Mouse (Mus musculus): ENCODE measurements around the gene Bcl2l15. TPM values are rescaled to one million over a fixed set of nuclear protein-coding genes. Genes with fewer than 3 reads are reported as not detected.

Gene Bcl2l15
- polyA plus RNA-seq, 1 experiment from 2014 or later: 0.20 TPM

DNA sequence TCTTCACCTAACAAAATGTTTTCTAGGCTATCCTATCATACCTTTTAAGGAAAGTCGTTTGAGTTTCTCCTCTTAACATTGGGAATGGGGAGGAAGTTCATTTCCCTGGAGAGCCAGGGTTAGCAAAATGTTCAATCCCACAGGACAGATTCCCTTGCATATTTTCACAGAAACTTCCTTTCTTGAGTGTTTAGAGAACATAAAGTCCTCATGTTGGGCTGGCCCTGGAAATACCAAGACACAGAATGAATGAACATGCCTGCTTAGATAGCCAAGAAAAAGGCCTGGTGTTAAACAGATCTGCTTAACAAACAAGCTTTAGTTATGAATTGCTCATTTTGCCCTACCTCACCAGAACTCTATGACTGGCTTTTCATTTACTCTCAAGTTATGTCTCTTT, 39.8 kb upstream of the Bcl2l15 start:
- Histone ChIP-seq H3K9ac (ENCODE audit: low read length) (no peak overlapping the region), H3K9me3 (ENCODE audit: control insufficient read depth, low read length) (no peaks in the 10 kb centered on the region), H3K27me3 (ENCODE audit: control insufficient read depth, insufficient read depth, low read length) (no peaks in the 10 kb centered on the region), H3K36me3 (ENCODE audit: control insufficient read depth, insufficient read depth, low read length) (no peaks in the 10 kb centered on the region), H3K4me2 (no peak overlapping the region), H3K27ac (ENCODE audit: low read depth, low read length) (no peak overlapping the region), H3K4me1 (ENCODE audit: control insufficient read depth, insufficient read depth, low read length) (peaks cover 9% of the 10 kb centered on the region), H3K4me3 (ENCODE audit: low read depth, low read length) (no peak overlapping the region)
- no peak for ATAC-seq (ENCODE audit: low FRiP score)
- DNase-seq (ENCODE audit: low spot score, missing footprints): no peak
- 74% methylated on average over 1 of the region's 1 CpGs for WGBS

DNA sequence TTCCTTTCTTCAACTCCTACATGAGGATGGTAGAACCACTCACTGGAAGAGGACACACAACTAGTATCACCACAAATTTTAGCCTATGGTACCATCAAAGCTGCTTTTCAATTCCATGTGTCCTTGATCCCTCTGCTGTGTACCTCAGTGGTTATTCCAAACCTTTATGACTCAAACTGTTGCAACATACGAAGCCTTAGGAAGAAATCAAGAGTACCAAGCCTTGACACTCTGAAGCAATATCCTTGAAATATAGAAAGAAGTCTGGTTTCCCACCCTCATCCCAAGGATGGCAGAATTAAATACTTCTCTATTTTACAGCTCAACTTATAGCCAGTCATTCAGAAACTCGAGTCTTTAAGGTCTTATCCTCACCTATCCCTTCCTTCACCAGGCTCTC, 36.0 kb upstream of the Bcl2l15 start:
- no peak overlapping the region for H3K27ac ChIP-seq (ENCODE audit: low read depth, low read length)
- 0 out of 2 replicates have a peak, but pooled peaks cover 3% of the 10 kb centered on the region for H3K4me1 ChIP-seq (ENCODE audit: control insufficient read depth, insufficient read depth, low read length)
- no peak for DNase-seq (ENCODE audit: low spot score, missing footprints)
- H3K9me3 ChIP-seq (ENCODE audit: control insufficient read depth, low read length): no peaks in the 10 kb centered on the region
- WGBS: 66% methylated on average over 2 of the region's 2 CpGs
- H3K27me3 ChIP-seq (ENCODE audit: control insufficient read depth, insufficient read depth, low read length): no peaks in the 10 kb centered on the region
- H3K36me3 ChIP-seq (ENCODE audit: control insufficient read depth, insufficient read depth, low read length): no peaks in the 10 kb centered on the region
- no peak for ATAC-seq (ENCODE audit: low FRiP score)
- no peak overlapping the region for H3K4me2 ChIP-seq
- no peak overlapping the region for H3K9ac ChIP-seq (ENCODE audit: low read length)
- no peak overlapping the region for H3K4me3 ChIP-seq (ENCODE audit: low read depth, low read length)

DNA sequence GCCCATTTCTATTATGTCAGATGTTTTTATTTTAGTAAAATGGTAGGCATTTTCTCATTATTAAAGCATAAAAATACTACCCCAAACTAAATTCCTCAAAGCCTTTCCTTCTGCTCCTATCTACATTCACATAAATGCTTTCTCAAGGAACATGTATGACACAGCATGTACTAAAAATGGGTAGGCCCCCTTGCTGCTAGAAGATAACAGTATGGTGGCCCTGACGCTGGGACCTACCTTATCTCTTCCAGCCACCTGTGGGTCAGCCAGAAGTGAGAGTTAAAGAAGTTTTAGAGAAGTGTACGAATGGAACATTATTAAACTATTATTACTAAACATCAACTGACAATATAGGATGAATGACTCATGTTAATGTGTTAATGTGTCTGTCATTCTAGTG, 32.9 kb upstream of the Bcl2l15 start:
- ATAC-seq (ENCODE audit: low FRiP score): no peak
- Histone ChIP-seq H3K9me3 (ENCODE audit: control insufficient read depth, low read length) (no peaks in the 10 kb centered on the region), H3K27me3 (ENCODE audit: control insufficient read depth, insufficient read depth, low read length) (no peaks in the 10 kb centered on the region), H3K9ac (ENCODE audit: low read length) (no peak overlapping the region), H3K4me1 (ENCODE audit: control insufficient read depth, insufficient read depth, low read length) (no peaks in the 10 kb centered on the region), H3K27ac (ENCODE audit: low read depth, low read length) (no peak overlapping the region), H3K4me3 (ENCODE audit: low read depth, low read length) (no peak overlapping the region), H3K4me2 (no peak overlapping the region), H3K36me3 (ENCODE audit: control insufficient read depth, insufficient read depth, low read length) (peaks cover 7% of the 10 kb centered on the region; the same call in 1 of the 2 replicates)
- no peak for DNase-seq (ENCODE audit: low spot score, missing footprints)
- WGBS: 82% methylated on average over 2 of the region's 2 CpGs

DNA sequence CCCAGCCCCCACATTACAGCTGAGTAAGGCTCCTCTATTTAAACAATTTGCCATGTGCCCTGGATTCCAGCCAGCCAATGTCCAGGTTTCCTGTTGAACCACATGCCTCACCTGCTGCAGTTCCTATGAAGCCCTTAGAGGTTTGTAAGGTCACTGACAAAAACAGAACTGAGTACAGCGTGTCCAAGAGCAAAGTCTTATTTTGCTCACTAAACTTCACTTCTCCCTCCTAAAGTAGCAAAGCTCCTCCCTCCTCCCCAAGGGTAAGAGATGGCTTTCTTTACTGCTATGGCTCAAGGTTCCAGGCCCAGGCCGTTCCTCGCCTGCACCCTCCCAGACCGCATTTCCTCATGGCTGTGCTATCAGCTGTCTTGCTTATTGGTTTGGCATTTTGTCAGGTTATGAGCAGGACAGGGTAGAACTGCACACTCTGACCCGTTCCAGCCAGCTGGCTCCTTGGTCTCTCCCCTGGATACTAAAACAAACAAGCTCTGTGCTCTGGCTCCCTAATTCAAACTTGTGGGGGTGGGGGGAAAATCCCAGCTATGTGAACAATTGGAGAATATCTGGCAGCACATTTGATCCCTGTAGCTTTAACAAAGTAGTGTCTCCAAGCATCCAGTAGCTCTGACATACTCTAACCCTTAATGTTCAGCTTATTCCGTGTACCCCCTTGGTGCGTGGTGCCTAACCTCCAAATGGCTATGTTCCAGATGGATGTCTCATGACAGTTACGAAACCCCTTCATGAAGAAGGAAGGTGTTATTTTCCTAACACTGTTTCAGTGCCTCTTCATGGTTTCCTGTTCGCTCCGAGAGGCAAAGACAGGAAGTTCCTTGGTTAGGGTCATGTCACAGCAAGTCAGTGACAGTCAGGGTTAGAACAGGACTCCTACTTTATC, 30.5 kb upstream of the Bcl2l15 start:
- no peak overlapping the region for H3K27ac ChIP-seq (ENCODE audit: low read depth, low read length)
- peaks cover 9% of the 10 kb centered on the region for H3K36me3 ChIP-seq (ENCODE audit: control insufficient read depth, insufficient read depth, low read length)

DNA sequence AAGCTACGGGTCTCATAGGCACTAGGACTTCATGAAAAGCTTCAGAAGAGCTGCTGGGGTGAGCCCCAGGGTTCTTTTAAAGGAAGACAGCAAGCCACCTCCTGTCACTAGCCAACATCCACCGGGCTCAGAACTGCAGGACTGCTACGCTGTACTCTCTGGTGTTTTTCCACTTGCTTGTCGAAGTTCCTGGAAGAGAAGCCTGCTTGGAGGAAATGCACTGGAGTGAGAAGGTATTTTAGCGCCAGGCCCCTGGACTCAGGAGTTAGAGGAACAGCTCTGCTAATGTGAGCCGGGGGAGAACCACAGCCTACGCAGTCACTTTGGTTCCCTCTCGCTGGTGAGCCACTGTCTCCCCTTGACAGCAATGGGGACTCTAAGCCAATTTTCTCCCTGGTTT, 29.5 kb upstream of the Bcl2l15 start:
- H3K9me3 ChIP-seq (ENCODE audit: control insufficient read depth, low read length): no peaks in the 10 kb centered on the region
- no peaks in the 10 kb centered on the region for H3K4me1 ChIP-seq (ENCODE audit: control insufficient read depth, insufficient read depth, low read length)
- H3K9ac ChIP-seq (ENCODE audit: low read length): no peak overlapping the region
- WGBS: 87% methylated on average over 8 of the region's 8 CpGs
- H3K4me3 ChIP-seq (ENCODE audit: low read depth, low read length): no peak overlapping the region
- DNase-seq (ENCODE audit: low spot score, missing footprints) (no peak), ATAC-seq (ENCODE audit: low FRiP score) (no peak)
- no peaks in the 10 kb centered on the region for H3K27me3 ChIP-seq (ENCODE audit: control insufficient read depth, insufficient read depth, low read length)
- no peak overlapping the region for H3K4me2 ChIP-seq
- peaks cover 11% of the 10 kb centered on the region for H3K36me3 ChIP-seq (ENCODE audit: control insufficient read depth, insufficient read depth, low read length)
- H3K27ac ChIP-seq (ENCODE audit: low read depth, low read length): no peak overlapping the region

More for the DNA sequence above, 30.5 kb upstream of the Bcl2l15 start:
- Histone ChIP-seq H3K4me3 (ENCODE audit: low read depth, low read length) (no peak overlapping the region), H3K9me3 (ENCODE audit: control insufficient read depth, low read length) (no peaks in the 10 kb centered on the region), H3K4me2 (no peak overlapping the region), H3K27me3 (ENCODE audit: control insufficient read depth, insufficient read depth, low read length) (no peaks in the 10 kb centered on the region), H3K4me1 (ENCODE audit: control insufficient read depth, insufficient read depth, low read length) (no peaks in the 10 kb centered on the region), H3K9ac (ENCODE audit: low read length) (no peak overlapping the region)
- DNase-seq (ENCODE audit: low spot score, missing footprints) (no peak), ATAC-seq (ENCODE audit: low FRiP score) (no peak)
- 79% methylated on average over 10 of the region's 10 CpGs for WGBS

DNA sequence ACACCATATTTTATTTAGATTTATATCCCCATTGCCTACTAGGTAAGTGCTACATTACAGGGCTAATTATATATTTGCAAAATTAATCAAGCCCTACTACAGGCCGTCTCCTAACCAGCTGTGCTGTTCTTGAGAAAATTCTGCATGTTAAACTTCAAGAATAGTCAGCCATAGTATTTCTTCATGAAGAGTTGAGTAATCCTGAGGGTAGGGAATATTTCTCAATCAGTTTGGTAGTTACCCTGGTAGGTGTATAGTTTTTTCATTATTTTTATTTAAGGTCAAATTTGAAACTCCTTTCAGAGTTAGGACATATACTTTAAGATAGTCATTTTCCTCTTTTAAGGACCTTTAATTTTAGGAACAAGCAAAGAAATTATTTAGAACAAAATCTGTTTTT, 26.7 kb upstream of the Bcl2l15 start:
- ATAC-seq (ENCODE audit: low FRiP score): no peak
- H3K4me2 ChIP-seq: no peak overlapping the region

DNA sequence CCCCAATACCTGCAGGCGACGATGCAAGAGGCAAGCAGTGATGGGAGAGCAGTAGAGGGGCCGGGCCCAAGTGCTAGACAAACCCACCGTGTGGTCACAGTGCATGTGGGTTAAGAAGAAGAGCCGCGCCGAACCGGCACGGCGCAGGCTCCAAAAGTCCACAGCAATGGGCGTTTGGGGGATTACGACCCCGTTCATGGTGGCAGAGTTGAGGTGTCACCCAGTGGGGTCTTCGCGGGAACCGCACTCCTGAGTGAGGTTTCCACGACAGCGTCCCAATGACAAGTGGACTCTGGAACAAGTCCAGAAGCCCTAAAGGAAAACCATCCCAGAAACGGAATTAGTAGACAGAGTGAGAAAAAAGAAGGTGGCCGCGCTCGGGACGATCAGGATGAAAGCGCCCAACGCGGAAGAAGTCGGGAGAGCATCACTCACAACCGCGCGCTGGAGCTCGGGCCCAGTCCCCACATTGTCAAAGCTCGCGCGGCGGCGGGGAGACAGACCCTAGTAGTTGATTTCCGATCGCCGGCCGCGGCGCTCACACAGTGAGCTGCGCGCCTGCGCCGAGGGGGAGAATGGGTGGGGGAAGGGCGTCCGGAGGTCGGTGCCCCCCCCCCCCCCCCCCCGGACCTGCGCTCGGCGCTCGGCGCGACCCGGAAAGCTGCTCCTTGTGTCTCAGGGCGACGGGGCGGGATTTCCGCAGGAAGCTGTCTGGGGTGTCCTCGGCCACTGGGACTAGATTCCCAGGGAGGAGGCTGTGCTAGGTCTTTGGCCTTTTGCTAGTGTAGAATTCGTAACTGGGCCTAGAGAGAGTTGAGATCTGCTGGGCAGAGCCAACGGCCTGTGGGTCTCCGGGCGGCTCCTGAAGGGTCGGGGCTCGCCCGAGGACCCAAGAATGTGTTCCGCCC, 23.3 kb upstream of the Bcl2l15 start, which contains the start of the genes Dclre1b, Ap4b1 and Gm43064:
Gene Dclre1b (minus strand): TSS at position 554 of the 908 bp plus-strand sequence.
Gene Ap4b1 (plus strand): TSS at position 630 of the 908 bp plus-strand sequence.
Gene Gm43064 (plus strand): TSS at position 683 of the 908 bp plus-strand sequence.
- ATAC-seq (ENCODE audit: low FRiP score) (peak; percentile 98), DNase-seq (ENCODE audit: low spot score, missing footprints) (peak; percentile 99)
- WGBS: under 1% methylated on average over 63 of the region's 70 CpGs
- H3K27ac ChIP-seq (ENCODE audit: low read depth, low read length): peak within 1 kb of the TSS; percentile 83
- H3K9ac ChIP-seq (ENCODE audit: low read length): peak within 1 kb of the TSS; percentile 94
- H3K9me3 ChIP-seq (ENCODE audit: control insufficient read depth, low read length): no peaks in the 10 kb centered on the region
- no peaks in the 10 kb centered on the region for H3K4me1 ChIP-seq (ENCODE audit: control insufficient read depth, insufficient read depth, low read length)
- peak within 1 kb of the TSS; percentile 65 for H3K4me2 ChIP-seq
- peaks cover 4% of the 10 kb centered on the region; the same call in 1 of the 2 replicates for H3K36me3 ChIP-seq (ENCODE audit: control insufficient read depth, insufficient read depth, low read length)
- H3K27me3 ChIP-seq (ENCODE audit: control insufficient read depth, insufficient read depth, low read length): no peaks in the 10 kb centered on the region
- H3K4me3 ChIP-seq (ENCODE audit: low read depth, low read length): peak within 1 kb of the TSS; percentile 57

More for the DNA sequence above, 26.7 kb upstream of the Bcl2l15 start:
- WGBS: 88% methylated on average over 1 of the region's 1 CpGs
- no peak overlapping the region for H3K4me3 ChIP-seq (ENCODE audit: low read depth, low read length)
- DNase-seq (ENCODE audit: low spot score, missing footprints): no peak
- H3K4me1 ChIP-seq (ENCODE audit: control insufficient read depth, insufficient read depth, low read length): no peaks in the 10 kb centered on the region
- no peak overlapping the region for H3K27ac ChIP-seq (ENCODE audit: low read depth, low read length)
- no peaks in the 10 kb centered on the region for H3K9me3 ChIP-seq (ENCODE audit: control insufficient read depth, low read length)
- H3K9ac ChIP-seq (ENCODE audit: low read length): no peak overlapping the region
- no peaks in the 10 kb centered on the region for H3K27me3 ChIP-seq (ENCODE audit: control insufficient read depth, insufficient read depth, low read length)
- peaks cover 11% of the 10 kb centered on the region for H3K36me3 ChIP-seq (ENCODE audit: control insufficient read depth, insufficient read depth, low read length)

DNA sequence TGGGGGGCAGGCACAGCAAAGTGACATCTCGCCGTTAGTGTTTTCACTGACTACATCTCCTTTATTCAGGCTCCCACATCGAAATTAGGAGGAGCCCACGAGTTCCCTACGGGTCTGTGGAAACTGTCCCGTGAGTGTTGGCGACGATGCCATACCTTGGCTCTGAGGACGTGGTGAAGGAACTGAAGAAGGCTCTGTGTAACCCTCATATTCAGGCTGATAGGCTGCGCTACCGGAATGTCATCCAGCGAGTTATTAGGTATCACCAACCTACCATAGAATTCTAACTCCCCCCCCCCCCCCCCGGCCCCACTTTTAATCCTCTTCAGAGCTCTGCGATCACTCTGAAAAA, 22.6 kb upstream of the Bcl2l15 start:
- Histone ChIP-seq H3K27ac (ENCODE audit: low read depth, low read length) (peak overlapping the region; percentile 83), H3K4me1 (ENCODE audit: control insufficient read depth, insufficient read depth, low read length) (no peaks in the 10 kb centered on the region), H3K4me2 (peak overlapping the region; percentile 65), H3K36me3 (ENCODE audit: control insufficient read depth, insufficient read depth, low read length) (peaks cover 4% of the 10 kb centered on the region; the same call in 1 of the 2 replicates), H3K4me3 (ENCODE audit: low read depth, low read length) (peak overlapping the region; percentile 57), H3K9ac (ENCODE audit: low read length) (peak overlapping the region; percentile 94), H3K27me3 (ENCODE audit: control insufficient read depth, insufficient read depth, low read length) (no peaks in the 10 kb centered on the region), H3K9me3 (ENCODE audit: control insufficient read depth, low read length) (no peaks in the 10 kb centered on the region)
- ATAC-seq (ENCODE audit: low FRiP score) (peak; percentile 54), DNase-seq (ENCODE audit: low spot score, missing footprints) (no peak)
- WGBS: 2% methylated on average over 14 of the region's 14 CpGs

Measured in midbrain, embryonic 11.5 days (tissue).